ENCODE assay signal across 24 mouse cellular contexts in genomic region chr3:132713913-132714312, GRCm38 (mm10). TPM values are rescaled to one million over a fixed set of nuclear protein-coding genes. Genes with fewer than 3 reads are reported as not detected.
DNase-seq lines count a peak whose midpoint lies in the region; ATAC-seq and TF ChIP-seq lines count a peak whose summit lies in the region.
"Had no signal": no experiment of that assay in that cellular context is flagged by ENCODE, and none has a peak within 500 bp of the region (broad histone marks: within the 10 kb centered on the region; RNA-seq: fewer than 3 reads in every experiment).

No protein-coding gene starts in this region.

- H3K4me1 ChIP-seq in lung, postnatal 0 days (ENCODE audit: insufficient read depth, low read depth, low read length), result no peaks in the 10 kb centered on the region
- H3K4me1 ChIP-seq in embryonic facial prominence, embryonic 10.5 days, result 0 out of 2 replicates have a peak, but pooled peaks cover 3% of the 10 kb centered on the region
- H3K4me1 ChIP-seq: embryonic facial prominence, embryonic 12.5 days; forebrain, embryonic 15.5 days; liver, embryonic 15.5 days; megakaryocyte, embryonic 14.5 days; neural tube, embryonic 15.5 days had no signal

- no peak for TF ChIP-seq CTCF in lung, postnatal 0 days (IDR thresholded peaks at IDR 0.05)

- no peaks in the 10 kb centered on the region for H3K9me3 ChIP-seq in lung, postnatal 0 days (ENCODE audit: low read length)
- H3K9me3 ChIP-seq in embryonic facial prominence, embryonic 10.5 days, result no peaks in the 10 kb centered on the region
- H3K9me3 ChIP-seq: embryonic facial prominence, embryonic 12.5 days; forebrain, embryonic 15.5 days; limb, embryonic 12.5 days; liver, embryonic 15.5 days; megakaryocyte, embryonic 14.5 days; neural tube, embryonic 15.5 days had no signal

- H3K27ac ChIP-seq in lung, postnatal 0 days (ENCODE audit: low read length), result no peak overlapping the region
- no peak overlapping the region for H3K27ac ChIP-seq in embryonic facial prominence, embryonic 10.5 days (replicated peaks)
- H3K27ac ChIP-seq: embryonic facial prominence, embryonic 12.5 days; forebrain, embryonic 15.5 days; hindbrain, postnatal 0 days; left cerebral cortex, adult 2 months; limb, embryonic 12.5 days; liver, embryonic 15.5 days; neural tube, embryonic 15.5 days had no signal

- no peak for ATAC-seq in lung, postnatal 0 days
- ATAC-seq: forebrain, embryonic 15.5 days; hindbrain, postnatal 0 days; intestine, postnatal 0 days; midbrain, embryonic 16.5 days had no signal

- H3K27me3 ChIP-seq in lung, postnatal 0 days (replicated peaks; ENCODE audit: insufficient read depth, low read length), result no peaks in the 10 kb centered on the region
- H3K27me3 ChIP-seq in embryonic facial prominence, embryonic 10.5 days (replicated peaks; ENCODE audit: low read depth, poor library complexity, severe bottlenecking), result no peaks in the 10 kb centered on the region
- H3K27me3 ChIP-seq: embryonic facial prominence, embryonic 12.5 days; forebrain, embryonic 15.5 days; limb, embryonic 12.5 days; liver, embryonic 15.5 days; megakaryocyte, embryonic 14.5 days; neural tube, embryonic 15.5 days had no signal

- H3K9ac ChIP-seq in lung, postnatal 0 days (replicated peaks; ENCODE audit: low read depth), result no peak overlapping the region
- H3K9ac ChIP-seq: embryonic facial prominence, embryonic 12.5 days; forebrain, embryonic 15.5 days; limb, embryonic 12.5 days; liver, embryonic 15.5 days; neural tube, embryonic 15.5 days had no signal

- H3K4me2 ChIP-seq in lung, postnatal 0 days (replicated peaks; ENCODE audit: low read depth, low read length), result no peak overlapping the region
- H3K4me2 ChIP-seq: embryonic facial prominence, embryonic 12.5 days; forebrain, embryonic 15.5 days; limb, embryonic 12.5 days; liver, embryonic 15.5 days; neural tube, embryonic 15.5 days had no signal

- H3K36me3 ChIP-seq in lung, postnatal 0 days (ENCODE audit: insufficient read depth, low read length), result no peaks in the 10 kb centered on the region
- H3K36me3 ChIP-seq in embryonic facial prominence, embryonic 10.5 days (replicated peaks), result peaks cover 10% of the 10 kb centered on the region
- H3K36me3 ChIP-seq: embryonic facial prominence, embryonic 12.5 days; liver, embryonic 15.5 days had no signal

- WGBS in lung, postnatal 0 days, result 59% methylated on average over 5 of the region's 5 CpGs
- 49% methylated on average over 5 of the region's 5 CpGs for WGBS in embryonic facial prominence, embryonic 10.5 days

- TF ChIP-seq EP300 in lung, postnatal 0 days (IDR thresholded peaks at IDR 0.05), result no peak

- no peak overlapping the region for H3K4me3 ChIP-seq in lung, postnatal 0 days (ENCODE audit: low read depth, low read length)
- H3K4me3 ChIP-seq in embryonic facial prominence, embryonic 10.5 days, result no peak overlapping the region
- H3K4me3 ChIP-seq: embryonic facial prominence, embryonic 12.5 days; forebrain, embryonic 15.5 days; left cerebral cortex, adult 2 months; limb, embryonic 12.5 days; liver, embryonic 15.5 days; megakaryocyte, embryonic 14.5 days; neural tube, embryonic 15.5 days had no signal

- DNase-seq in lung, postnatal 0 days (ENCODE audit: low spot score), result peak; percentile 5
- no peak for DNase-seq in lung, postnatal 36 days
- peak; percentile 20 for DNase-seq in embryonic facial prominence, embryonic 10.5 days (ENCODE audit: low spot score)
- DNase-seq in kidney, postnatal 10 days, result peak; percentile 13
- no peak for DNase-seq in urinary bladder, adult 2 months (ENCODE audit: low spot score)
- DNase-seq in right cerebral cortex, postnatal 36 days (ENCODE audit: low spot score in 2 of 2), result no peak
- DNase-seq in adrenal gland, postnatal 4 days (ENCODE audit: low spot score in 2 of 2), result no peak
- DNase-seq: adrenal gland, adult 2 months; cerebellum, postnatal 10 days; gastrocnemius, postnatal 25 days; layer of hippocampus, adult 9-11 months; lung, postnatal 14 days; right cerebral cortex, postnatal 14 days; thymus, adult 2 months had no signal

RNA-seq across cellular contexts. Expression of gene Aimp1, which starts 29.7 kb away (rescaled TPM):
- 48.9 and 50.1 TPM in 2 replicates for polyA plus RNA-seq in lung, postnatal 0 days (2015; fragmentation: Nextera tagmentation; extraction: Ambion mirVana)
- polyA plus RNA-seq in embryonic facial prominence, embryonic 10.5 days (2016; fragmentation: Nextera tagmentation; extraction: Ambion mirVana), result 75.1 and 77.5 TPM in 2 replicates
- polyA plus RNA-seq in urinary bladder, adult 2 months (2012; rRNA removed), result 71.3 and 81.6 TPM in 2 replicates
- total RNA-seq in adrenal gland, postnatal 4 days (2021), result 10 to 100 TPM; 68.3 to 75.3 TPM

RNA-seq across cellular contexts. Expression of gene Tbck, which starts 30.0 kb away (rescaled TPM):
- 11.3 and 13.9 TPM in 2 replicates for polyA plus RNA-seq in lung, postnatal 0 days (2015; fragmentation: Nextera tagmentation; extraction: Ambion mirVana)
- polyA plus RNA-seq in embryonic facial prominence, embryonic 10.5 days (2016; fragmentation: Nextera tagmentation; extraction: Ambion mirVana), result 23.0 and 23.2 TPM in 2 replicates
- polyA plus RNA-seq in urinary bladder, adult 2 months (2012; rRNA removed), result 3.7 and 5.9 TPM in 2 replicates
- 10 to 100 TPM; 26.2 to 28.6 TPM for total RNA-seq in adrenal gland, postnatal 4 days (2021)

Comparison
In these comparisons a context has a peak if more than half of its experiments do, and no peak if none do; other contexts are left out.
1. DNase-seq: peak in lung, postnatal 0 days (single experiment), embryonic facial prominence, embryonic 10.5 days (single experiment) and kidney, postnatal 10 days (single experiment); none in lung, postnatal 36 days (single experiment), urinary bladder, adult 2 months (single experiment), right cerebral cortex, postnatal 36 days (0 of 2) and adrenal gland, postnatal 4 days (0 of 2).